Mouse (Mus musculus) myocyte (in vitro differentiated cells): Measurements from ENCODE around the gene Rab3il1.

Experiments
- CEBPB ChIP-seq: IDR thresholded peaks from 2 replicates; pipeline ENCODE4 v1.6.1; 2011; ENCODE audit warnings: mild to moderate bottlenecking, moderate library complexity; ENCODE audit not compliant: poor library complexity, insufficient read depth, severe bottlenecking
- E2F4 ChIP-seq: IDR thresholded peaks from one replicate; pipeline ENCODE4 v1.6.1; 2011; ENCODE audit warnings: mild to moderate bottlenecking, control low read depth, moderate library complexity; ENCODE audit not compliant: insufficient read depth
- MYOG ChIP-seq, 3 experiments: IDR thresholded peaks; one replicate each; pipeline ENCODE4 v1.6.1; 2011; ENCODE audit warnings: control low read depth in 2 of 3, low read depth in 2 of 3, mild to moderate bottlenecking in 2 of 3; ENCODE audit not compliant: insufficient read length in 2 of 3, control insufficient read depth in 1 of 3, insufficient read depth in 1 of 3
- POLR2A ChIP-seq: IDR thresholded peaks from one replicate; pipeline ENCODE4 v1.6.1; 2011; ENCODE audit warnings: low read depth, mild to moderate bottlenecking, control low read depth, moderate library complexity; ENCODE audit not compliant: insufficient read length
- POLR2AphosphoS2 ChIP-seq: IDR thresholded peaks from one replicate; pipeline ENCODE4 v1.6.1; 2011; ENCODE audit warnings: low read depth, control low read depth; ENCODE audit not compliant: insufficient read length
- TCF12 ChIP-seq: IDR thresholded peaks from one replicate; pipeline ENCODE4 v1.6.1; 2011; ENCODE audit warnings: mild to moderate bottlenecking, control low read depth; ENCODE audit not compliant: poor library complexity, insufficient read depth, severe bottlenecking
- TCF3 ChIP-seq: IDR thresholded peaks from one replicate; pipeline ENCODE4 v1.6.1; 2011; ENCODE audit warnings: low read depth, control low read depth; ENCODE audit not compliant: insufficient read length
- USF1 ChIP-seq: IDR thresholded peaks from one replicate; pipeline ENCODE4 v1.6.1; 2011; ENCODE audit warnings: low read depth, mild to moderate bottlenecking, control low read depth, moderate library complexity

- TF ChIP-seq POLR2A (no peak), TCF3 (no peak), USF1 (no peak), E2F4 (no peak), POLR2AphosphoS2 (no peak), TCF12 (no peak), MYOG (IDR thresholded peaks at IDR 0.05; ENCODE audit: control insufficient read depth in 1 of 3, insufficient read depth in 1 of 3, insufficient read length in 2 of 3, low read depth in 2 of 3) (no peak), CEBPB (no peak)
Measured at GRCm38 (mm10) chr19:10033211-10033973, 31.9 kb downstream of the Rab3il1 start.
